Mouse (Mus musculus): ENCODE data around the gene Snrnp200. TPM values are rescaled to one million over a fixed set of nuclear protein-coding genes. Genes with fewer than 3 reads are reported as not detected.
"Not testable (repeated sequence)": the region's sequence is repeated elsewhere in the genome, so short reads cannot be mapped to it uniquely, and the experiment has no call there.

Snrnp200 gene
- polyA plus RNA-seq, 1 experiment: 41.2 TPM

DNA sequence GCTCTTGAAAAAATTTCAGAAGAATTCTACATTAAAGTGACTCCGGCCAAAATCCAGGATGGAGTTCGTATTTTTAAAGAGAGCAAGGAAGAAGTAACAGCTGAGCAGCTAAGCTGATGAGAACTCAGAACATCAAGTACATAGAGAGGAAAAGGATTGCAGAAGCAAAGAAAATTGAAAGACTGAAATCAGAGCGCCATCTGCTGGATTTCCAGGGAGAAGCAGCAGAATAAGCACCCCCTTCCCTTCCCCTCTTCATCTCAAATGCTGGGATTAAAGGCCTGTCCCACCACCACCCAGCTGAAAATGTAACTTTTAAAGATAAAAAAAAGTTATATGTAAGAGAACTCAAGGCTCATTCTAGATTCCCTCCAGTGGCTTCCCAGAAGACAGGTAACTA is 3.3 kb upstream of the Snrnp200 start:
- Histone ChIP-seq H3K36me3 (ENCODE audit: control insufficient read depth, insufficient read depth) (no peaks in the 10 kb centered on the region), H3K4me3 (no peak overlapping the region), H3K79me2 (ENCODE audit: control insufficient read depth, insufficient read depth) (peaks cover 12% of the 10 kb centered on the region), H3K27me3 (ENCODE audit: control insufficient read depth, insufficient read depth, insufficient read length) (no peaks in the 10 kb centered on the region), H3ac (ENCODE audit: control insufficient read depth, insufficient read length) (no peak overlapping the region), H3K4me2 (ENCODE audit: low read depth) (no peak overlapping the region)
- TF ChIP-seq MYOG (IDR thresholded peaks at IDR 0.05; ENCODE audit: control insufficient read depth in 1 of 3, insufficient read depth in 1 of 3, insufficient read length in 2 of 3, low read depth in 2 of 3) (no peak), USF1 (IDR thresholded peaks at IDR 0.05; ENCODE audit: low read depth) (no peak), CEBPB (IDR thresholded peaks at IDR 0.05; ENCODE audit: insufficient read depth, poor library complexity, severe bottlenecking) (no peak), TCF12 (IDR thresholded peaks at IDR 0.05; ENCODE audit: insufficient read depth, poor library complexity, severe bottlenecking) (no peak), MYOD1 (IDR thresholded peaks at IDR 0.05; ENCODE audit: control insufficient read depth in 1 of 3, insufficient read length in 2 of 3, low read depth in 2 of 3) (no peak), POLR2AphosphoS2 (IDR thresholded peaks at IDR 0.05; ENCODE audit: insufficient read length, low read depth) (no peak), POLR2A (IDR thresholded peaks at IDR 0.05; ENCODE audit: insufficient read length, low read depth) (no peak)

DNA sequence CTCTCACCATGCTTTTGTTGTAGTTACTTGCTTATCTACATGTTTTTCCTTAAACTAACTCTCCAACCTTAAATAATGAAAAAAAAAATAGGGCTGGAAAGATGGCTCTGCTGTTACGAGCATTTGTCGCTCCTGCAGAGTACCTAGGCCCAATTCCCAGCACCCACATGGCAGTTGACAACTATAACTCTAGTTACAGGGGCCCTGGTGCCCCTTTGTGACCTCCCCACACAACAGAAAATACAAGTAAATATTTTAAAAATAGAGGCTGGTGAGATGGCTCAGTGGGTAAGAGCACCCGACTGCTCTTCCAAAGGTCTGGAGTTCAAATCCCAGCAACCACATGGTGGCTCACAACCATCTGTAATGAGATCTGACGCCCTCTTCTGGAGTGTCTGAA is 2.2 kb upstream of the Snrnp200 start:
- H3ac ChIP-seq (ENCODE audit: control insufficient read depth, insufficient read length); H3K27me3 ChIP-seq (ENCODE audit: control insufficient read depth, insufficient read depth, insufficient read length); H3K36me3 ChIP-seq (ENCODE audit: control insufficient read depth, insufficient read depth); H3K4me3 ChIP-seq; H3K4me2 ChIP-seq (ENCODE audit: low read depth): not testable (repeated sequence)
- H3K79me2 ChIP-seq (ENCODE audit: control insufficient read depth, insufficient read depth): peaks cover 12% of the 10 kb centered on the region

DNA sequence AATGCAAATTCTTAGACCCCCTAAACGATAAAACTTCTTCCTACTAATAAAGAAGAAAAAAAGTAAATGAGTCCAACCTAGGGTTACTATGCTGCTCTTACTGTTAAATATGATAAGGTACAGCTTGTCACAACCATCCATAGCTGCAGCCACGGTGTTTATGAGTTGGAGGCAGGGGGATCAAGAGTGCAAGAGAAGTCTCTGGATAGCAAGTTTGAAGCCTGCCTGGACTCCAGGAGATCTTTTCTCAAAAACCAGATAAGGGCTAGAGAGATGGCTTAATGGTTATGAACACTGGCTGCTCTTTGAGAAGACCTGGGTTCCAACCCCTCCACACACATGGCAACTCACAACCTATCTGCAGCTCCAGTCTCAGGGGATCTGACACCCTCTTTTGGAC is 1.3 kb upstream of the Snrnp200 start:
- Histone ChIP-seq H3K36me3 (ENCODE audit: control insufficient read depth, insufficient read depth) (peaks cover 17% of the 10 kb centered on the region), H3ac (ENCODE audit: control insufficient read depth, insufficient read length) (no peak overlapping the region), H3K27me3 (ENCODE audit: control insufficient read depth, insufficient read depth, insufficient read length) (no peaks in the 10 kb centered on the region), H3K4me2 (ENCODE audit: low read depth) (peak overlapping the region; percentile 87), H3K4me3 (no peak overlapping the region), H3K79me2 (ENCODE audit: control insufficient read depth, insufficient read depth) (peaks cover 12% of the 10 kb centered on the region)
- TF ChIP-seq MYOD1 (IDR thresholded peaks at IDR 0.05; ENCODE audit: control insufficient read depth in 1 of 3, insufficient read length in 2 of 3, low read depth in 2 of 3) (no peak), SRF (IDR thresholded peaks at IDR 0.05; ENCODE audit: control insufficient read depth, insufficient read length, low read depth) (no peak), TCF3 (IDR thresholded peaks at IDR 0.05; ENCODE audit: insufficient read length, low read depth) (no peak), MAX (IDR thresholded peaks at IDR 0.05; ENCODE audit: low read depth) (no peak), POLR2AphosphoS2 (IDR thresholded peaks at IDR 0.05; ENCODE audit: insufficient read length, low read depth) (no peak), TCF12 (IDR thresholded peaks at IDR 0.05; ENCODE audit: insufficient read depth, poor library complexity, severe bottlenecking) (no peak), CEBPB (IDR thresholded peaks at IDR 0.05; ENCODE audit: insufficient read depth, poor library complexity, severe bottlenecking) (no peak)

DNA sequence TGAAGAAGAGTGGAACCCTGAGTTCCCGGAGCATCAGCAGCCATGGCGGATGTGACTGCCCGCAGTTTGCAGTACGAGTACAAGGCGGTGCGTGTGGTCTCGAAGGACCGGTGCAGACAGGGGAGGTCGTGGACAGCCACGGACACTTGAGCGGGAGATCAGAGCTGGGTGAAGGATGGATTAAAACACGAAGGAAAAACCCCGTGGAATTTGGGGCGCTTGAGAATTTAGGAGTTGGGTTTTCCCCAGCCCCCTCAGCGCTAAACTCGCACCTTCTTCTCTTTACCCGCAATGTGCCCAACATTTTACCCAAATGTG is 225 bp downstream of the Snrnp200 start:
- H3K4me2 ChIP-seq (ENCODE audit: low read depth): peak overlapping the region; percentile 100
- H3K27me3 ChIP-seq (ENCODE audit: control insufficient read depth, insufficient read depth, insufficient read length): no peaks in the 10 kb centered on the region
- TF ChIP-seq MYOD1 (IDR thresholded peaks at IDR 0.05; ENCODE audit: control insufficient read depth in 1 of 3, insufficient read length in 2 of 3, low read depth in 2 of 3): no peak
- no peak for TF ChIP-seq TCF3 (IDR thresholded peaks at IDR 0.05; ENCODE audit: insufficient read length, low read depth)
- TF ChIP-seq REST (IDR thresholded peaks at IDR 0.05; ENCODE audit: insufficient read depth, insufficient read length): no peak
- TF ChIP-seq MAX (IDR thresholded peaks at IDR 0.05; ENCODE audit: low read depth): no peak
- no peak for TF ChIP-seq POLR2AphosphoS2 (IDR thresholded peaks at IDR 0.05; ENCODE audit: insufficient read length, low read depth)
- TF ChIP-seq USF1 (IDR thresholded peaks at IDR 0.05; ENCODE audit: low read depth): no peak
- no peak for TF ChIP-seq MYOG (IDR thresholded peaks at IDR 0.05; ENCODE audit: control insufficient read depth in 1 of 3, insufficient read depth in 1 of 3, insufficient read length in 2 of 3, low read depth in 2 of 3)
- TF ChIP-seq TCF12 (IDR thresholded peaks at IDR 0.05; ENCODE audit: insufficient read depth, poor library complexity, severe bottlenecking): no peak
- no peak for TF ChIP-seq SRF (IDR thresholded peaks at IDR 0.05; ENCODE audit: control insufficient read depth, insufficient read length, low read depth)
- TF ChIP-seq E2F4 (IDR thresholded peaks at IDR 0.05; ENCODE audit: insufficient read depth): no peak
- no peak for TF ChIP-seq CEBPB (IDR thresholded peaks at IDR 0.05; ENCODE audit: insufficient read depth, poor library complexity, severe bottlenecking)

DNA sequence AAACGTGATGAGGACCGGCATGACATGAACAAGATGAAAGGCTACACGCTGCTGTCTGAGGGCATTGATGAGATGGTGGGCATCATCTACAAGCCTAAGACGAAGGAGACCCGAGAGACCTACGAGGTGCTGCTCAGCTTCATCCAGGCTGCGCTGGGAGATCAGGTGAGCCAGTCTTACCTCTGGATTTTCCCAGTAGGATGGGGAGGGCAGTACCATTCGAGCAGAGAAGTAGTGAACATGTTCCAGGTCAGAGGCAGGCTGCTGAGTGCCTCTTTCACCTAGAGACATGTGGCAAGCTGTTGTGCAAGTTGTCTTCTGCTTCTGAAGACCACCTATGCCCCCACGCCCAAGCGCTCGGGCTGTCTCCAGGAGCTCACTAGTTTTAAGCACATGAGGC is 2.5 kb downstream of the Snrnp200 start:
- no peaks in the 10 kb centered on the region for H3K27me3 ChIP-seq (ENCODE audit: control insufficient read depth, insufficient read depth, insufficient read length)
- peaks cover 38% of the 10 kb centered on the region for H3K36me3 ChIP-seq (ENCODE audit: control insufficient read depth, insufficient read depth)
- H3K79me2 ChIP-seq (ENCODE audit: control insufficient read depth, insufficient read depth): peaks cover 12% of the 10 kb centered on the region
- TF ChIP-seq POLR2A (IDR thresholded peaks at IDR 0.05; ENCODE audit: insufficient read length, low read depth) (no peak), TCF12 (IDR thresholded peaks at IDR 0.05; ENCODE audit: insufficient read depth, poor library complexity, severe bottlenecking) (no peak), MAX (IDR thresholded peaks at IDR 0.05; ENCODE audit: low read depth) (no peak), MYOG (IDR thresholded peaks at IDR 0.05; ENCODE audit: control insufficient read depth in 1 of 3, insufficient read depth in 1 of 3, insufficient read length in 2 of 3, low read depth in 2 of 3) (no peak), CEBPB (IDR thresholded peaks at IDR 0.05; ENCODE audit: insufficient read depth, poor library complexity, severe bottlenecking) (no peak), TCF3 (IDR thresholded peaks at IDR 0.05; ENCODE audit: insufficient read length, low read depth) (no peak), POLR2AphosphoS2 (IDR thresholded peaks at IDR 0.05; ENCODE audit: insufficient read length, low read depth) (no peak), USF1 (IDR thresholded peaks at IDR 0.05; ENCODE audit: low read depth) (no peak), REST (IDR thresholded peaks at IDR 0.05; ENCODE audit: insufficient read depth, insufficient read length) (no peak), MYOD1 (IDR thresholded peaks at IDR 0.05; ENCODE audit: control insufficient read depth in 1 of 3, insufficient read length in 2 of 3, low read depth in 2 of 3) (no peak), E2F4 (IDR thresholded peaks at IDR 0.05; ENCODE audit: insufficient read depth) (no peak), SRF (IDR thresholded peaks at IDR 0.05; ENCODE audit: control insufficient read depth, insufficient read length, low read depth) (no peak)
- no peak overlapping the region for H3K4me2 ChIP-seq (ENCODE audit: low read depth)
- H3ac ChIP-seq (ENCODE audit: control insufficient read depth, insufficient read length): no peak overlapping the region
- no peak overlapping the region for H3K4me3 ChIP-seq

More for the DNA sequence above, 225 bp downstream of the Snrnp200 start:
- peak overlapping the region; percentile 10 for H3ac ChIP-seq (ENCODE audit: control insufficient read depth, insufficient read length)
- H3K36me3 ChIP-seq (ENCODE audit: control insufficient read depth, insufficient read depth): peaks cover 25% of the 10 kb centered on the region
- H3K79me2 ChIP-seq (ENCODE audit: control insufficient read depth, insufficient read depth): peaks cover 12% of the 10 kb centered on the region
- H3K4me3 ChIP-seq: peak overlapping the region; percentile 58

All from myocyte (in vitro differentiated cells).